Mouse (Mus musculus) ES-E14 (cell line): Measurements from ENCODE around the gene Enoph1. TPM values are rescaled to one million over a fixed set of nuclear protein-coding genes. Genes with fewer than 3 reads are reported as not detected.

ENCODE experiments used
- DNase-seq: peaks from one replicate; pipeline ENCODE4 v3.0.0-alpha.2; 2013; ENCODE audit warnings: low read depth, low spot score
- H3K27ac ChIP-seq: 2 replicates; pipeline ENCODE4 v1.5.1; 2012; ENCODE audit warnings: low read depth, mild to moderate bottlenecking, low read length, moderate library complexity, mixed read lengths; ENCODE audit not compliant: poor library complexity, insufficient read depth, severe bottlenecking
- H3K36me3 ChIP-seq: 2 replicates; pipeline ENCODE4 v1.6.1; 2012; ENCODE audit warnings: mild to moderate bottlenecking, low read length, moderate library complexity, mixed read lengths; ENCODE audit not compliant: control insufficient read depth, poor library complexity, insufficient read depth, severe bottlenecking
- H3K4me1 ChIP-seq, 2 experiments: fragments of 150-350 bp in 1 of 2; sonication (generic) in 1 of 2; 2 replicates each; pipeline ENCODE4 v1.6.1; 2012; ENCODE audit warnings: low read length in 2 of 2, mild to moderate bottlenecking in 1 of 2, mixed read lengths in 1 of 2; ENCODE audit not compliant: control insufficient read depth in 2 of 2, insufficient read depth in 2 of 2, poor library complexity in 1 of 2
- H3K4me3 ChIP-seq, 2 experiments: fragments of 150-350 bp in 1 of 2; sonication (generic) in 1 of 2; 2 replicates each; pipeline ENCODE4 v1.5.1; 2012; ENCODE audit warnings: low read length in 2 of 2, low read depth in 1 of 2, mild to moderate bottlenecking in 1 of 2, mixed read lengths in 1 of 2; ENCODE audit not compliant: insufficient read depth in 1 of 2, poor library complexity in 1 of 2, severe bottlenecking in 1 of 2
- H3K9ac ChIP-seq: 2 replicates; pipeline ENCODE4 v1.6.1; 2012; ENCODE audit warnings: low read depth, mild to moderate bottlenecking, low read length, mixed read lengths; ENCODE audit not compliant: poor library complexity, insufficient read depth, severe bottlenecking
- H3K9me3 ChIP-seq: fragments of 150-350 bp; sonication (generic); 2 replicates; pipeline ENCODE4 v1.6.1; 2012; ENCODE audit warnings: low read depth, mild to moderate bottlenecking, low read length; ENCODE audit not compliant: control insufficient read depth, insufficient read depth
- CHD2 ChIP-seq: IDR thresholded peaks from 2 replicates; pipeline ENCODE4 v1.6.1; 2014; ENCODE audit warnings: mild to moderate bottlenecking, low read depth, low read length, inconsistent platforms
- HCFC1 ChIP-seq: IDR thresholded peaks from 2 replicates; pipeline ENCODE4 v1.6.1; 2012; ENCODE audit warnings: low read length, inconsistent platforms, borderline replicate concordance; ENCODE audit not compliant: insufficient read depth
- MAFK ChIP-seq: IDR thresholded peaks from 2 replicates; pipeline ENCODE4 v1.6.1; 2014; ENCODE audit warnings: mild to moderate bottlenecking, low read depth, low read length, inconsistent platforms; ENCODE audit not compliant: insufficient read depth
- ZC3H11A ChIP-seq: IDR thresholded peaks from 2 replicates; pipeline ENCODE4 v1.6.1; 2012; ENCODE audit warnings: low read depth, mild to moderate bottlenecking, inconsistent platforms, low read length, borderline replicate concordance
- ZNF384 ChIP-seq: IDR thresholded peaks from 2 replicates; pipeline ENCODE4 v1.6.1; 2012; ENCODE audit warnings: low read depth, low read length, inconsistent platforms
- in situ Hi-C, 2 experiments: fragments of 600-800 bp; cut with MboI; formaldehyde crosslinking; loops; one replicate each; pipeline ENCODE4 v1.15.1; 2025; ENCODE audit warnings: low sequenced_read_pairs in 2 of 2, inconsistent platforms in 1 of 2; ENCODE audit not compliant: unreplicated experiment in 2 of 2
- total RNA-seq: library from RNA; depleted of rRNA; stranded (reverse); fragments of 300-350 nt; gene quantifications from 2 replicates; pipeline ENCODE4 v1.2.3, GENCODE M21; 2012

Enoph1 gene
- total RNA-seq, 1 experiment: 81.5 TPM

GRCm38 (mm10) chr5:100047143-100047640 lies 7.4 kb downstream of the Enoph1 start:
- Histone ChIP-seq H3K9me3 (no peaks in the 10 kb centered on the region), H3K4me1 (peaks cover 5 to 15% of the 10 kb centered on the region in 2 experiments), H3K27ac (no peak overlapping the region; the same call in 1 of the 2 replicates), H3K9ac (no peak overlapping the region; the same call in 1 of the 2 replicates), H3K36me3 (peaks cover 5% of the 10 kb centered on the region; the same call in 1 of the 2 replicates), H3K4me3 (0 out of 4 replicates have a peak overlapping the region, but pooled peaks have one; percentile 5 to 6)
- TF ChIP-seq CHD2: no peak
- TF ChIP-seq MAFK: no peak
- TF ChIP-seq HCFC1: no peak
- no peak for TF ChIP-seq ZC3H11A
- TF ChIP-seq ZNF384: no peak
- no peak for DNase-seq
- in situ Hi-C loops: no loop called here

- H3K9ac ChIP-seq: peak overlapping the region; percentile 12; the same call in 1 of the 2 replicates
- peaks cover 8% of the 10 kb centered on the region; the same call in 1 of the 2 replicates for H3K36me3 ChIP-seq
- in situ Hi-C loops: no loop called here
- H3K9me3 ChIP-seq: no peaks in the 10 kb centered on the region
- peak overlapping the region; percentile 22; the same call in 1 of the 2 replicates for H3K27ac ChIP-seq
- DNase-seq: no peak
- peaks cover 5 to 16% of the 10 kb centered on the region in 2 experiments for H3K4me1 ChIP-seq
- TF ChIP-seq ZNF384: no peak
- TF ChIP-seq ZC3H11A: no peak
- no peak for TF ChIP-seq CHD2
- no peak for TF ChIP-seq MAFK
- TF ChIP-seq HCFC1: no peak
- peak overlapping the region in 1 of 2 experiments; percentile 6; a peak in 1 of 4 replicates for H3K4me3 ChIP-seq
Measured at GRCm38 (mm10) chr5:100047871-100048270, 8.1 kb downstream of the Enoph1 start.

DNA sequence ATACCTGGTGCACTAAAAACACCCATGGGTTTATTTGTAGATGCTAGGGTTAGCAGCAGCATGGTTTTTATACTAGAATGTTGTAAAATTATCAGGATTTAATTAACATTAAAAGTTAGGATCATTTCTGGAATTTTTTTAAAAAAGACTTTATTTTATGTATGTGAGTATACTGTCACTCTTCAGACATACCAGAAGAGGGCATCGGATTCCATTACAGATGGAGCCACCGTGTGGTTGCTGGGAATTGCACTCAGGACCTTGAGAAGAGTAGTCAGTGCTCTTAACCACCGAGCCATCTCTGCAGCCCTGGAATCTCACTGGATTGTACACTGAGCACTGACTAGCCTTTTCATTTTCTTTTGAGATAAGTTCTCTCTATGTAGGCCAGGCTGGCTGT lies 10.1 kb downstream of the Enoph1 start:
- in situ Hi-C loops: loop anchor here in 1 of 2 experiments (25.0 kb wide), 1 partner anchor 112 kb away; the partner anchor contains the start of gene Tmem150c
- H3K9ac ChIP-seq: peak overlapping the region; percentile 40; the same call in 1 of the 2 replicates
- no peak overlapping the region for H3K4me3 ChIP-seq

DNA sequence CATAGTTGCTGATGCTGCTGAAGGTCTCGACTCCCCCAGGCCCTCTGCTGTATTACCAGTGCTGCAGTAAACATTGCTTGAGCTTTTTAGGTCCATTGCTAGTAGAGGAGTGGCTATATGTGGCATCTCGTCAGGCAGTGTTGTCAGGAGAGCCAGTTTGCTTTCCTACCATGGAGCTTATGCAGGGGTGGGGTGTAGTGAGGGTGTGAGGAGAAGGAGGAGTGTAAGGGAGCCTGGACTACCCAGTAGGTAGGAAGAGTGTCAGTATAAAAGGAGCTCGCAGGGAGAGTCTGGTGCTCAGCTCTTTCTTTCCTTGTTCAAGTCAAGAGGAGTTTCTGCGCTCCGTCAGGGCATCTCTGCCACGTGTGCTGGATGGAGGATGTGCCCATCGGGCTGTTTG lies 12.9 kb downstream of the Enoph1 start:
- no peak for DNase-seq
- no peak overlapping the region for H3K9ac ChIP-seq
- H3K27ac ChIP-seq: no peak overlapping the region; the same call in 1 of the 2 replicates
- in situ Hi-C loops: loop anchor here in 1 of 2 experiments (25.0 kb wide), 1 partner anchor 110 kb away; the partner anchor contains the start of gene Tmem150c
- no peaks in the 10 kb centered on the region for H3K9me3 ChIP-seq
- H3K36me3 ChIP-seq: peaks cover 12% of the 10 kb centered on the region; the same call in 1 of the 2 replicates
- no peak overlapping the region for H3K4me3 ChIP-seq
- TF ChIP-seq HCFC1 (no peak), ZC3H11A (no peak)
- H3K4me1 ChIP-seq: peaks cover 6 to 26% of the 10 kb centered on the region in 2 experiments; a peak in 3 of 4 replicates

More for the DNA sequence above, 10.1 kb downstream of the Enoph1 start:
- Histone ChIP-seq H3K27ac (no peak overlapping the region), H3K9me3 (no peaks in the 10 kb centered on the region), H3K36me3 (peaks cover 9% of the 10 kb centered on the region; the same call in 1 of the 2 replicates), H3K4me1 (peaks cover 8 to 23% of the 10 kb centered on the region in 2 experiments)
- DNase-seq: no peak
- TF ChIP-seq CHD2 (no peak), MAFK (no peak), HCFC1 (no peak), ZNF384 (no peak), ZC3H11A (no peak)
